In the genomic region with DNA sequence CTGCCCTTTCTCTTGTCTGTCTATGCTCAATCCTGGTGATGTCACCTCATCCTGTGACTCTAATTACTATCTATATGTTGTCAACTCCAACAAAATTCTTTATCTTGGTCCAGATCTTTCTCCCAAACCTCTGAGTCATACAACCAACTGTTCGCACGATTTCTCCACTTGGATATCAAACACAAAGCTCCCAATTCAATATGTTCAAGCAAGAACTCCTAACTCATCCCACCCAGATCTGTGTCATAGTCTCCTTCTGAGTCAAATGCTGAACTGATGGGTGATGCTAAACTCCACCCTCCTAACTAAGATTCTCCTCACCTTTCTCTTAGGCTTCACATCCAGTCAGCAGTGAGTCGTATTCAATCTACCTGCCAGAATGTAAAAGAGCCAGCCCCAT, we compare ENCODE assay signal across 32 mouse cellular contexts.
A peak's percentile ranks its signal among the peaks of the same experiment; 100 is the strongest.
DNase-seq lines count a peak whose midpoint lies in the region; ATAC-seq and TF ChIP-seq lines count a peak whose summit lies in the region.
"Had no signal": no experiment of that assay in that cellular context is flagged by ENCODE, and none has a peak within 500 bp of the region (broad histone marks: within the 10 kb centered on the region; RNA-seq: fewer than 3 reads in every experiment).

No protein-coding gene starts in this region.

- no peak for ATAC-seq in forebrain, embryonic 15.5 days (replicated peaks)
- no peak for ATAC-seq in forebrain, embryonic 14.5 days
- ATAC-seq: inflammation-experienced regulatory T-cells, adult 6 months; liver, embryonic 12.5 days; lung, postnatal 0 days had no signal

- no peaks in the 10 kb centered on the region for H3K9me3 ChIP-seq in forebrain, embryonic 15.5 days
- H3K9me3 ChIP-seq in forebrain, embryonic 14.5 days (replicated peaks; ENCODE audit: control insufficient read depth, low read length) = no peaks in the 10 kb centered on the region
- H3K9me3 ChIP-seq: embryonic facial prominence, embryonic 12.5 days; hindbrain, embryonic 13.5 days; limb, embryonic 13.5 days; liver, embryonic 12.5 days; megakaryocyte, embryonic 14.5 days; midbrain, embryonic 12.5 days; neural tube, embryonic 12.5 days; stomach, embryonic 15.5 days had no signal

- DNase-seq in forebrain, embryonic 14.5 days (ENCODE audit: low spot score) = no peak
- peak in 1 of 2 experiments; percentile 52 for DNase-seq in layer of hippocampus, adult 2 months (ENCODE audit: low spot score in 2 of 2)
- DNase-seq in layer of hippocampus, postnatal 36 days = no peak
- DNase-seq in right cerebral cortex, adult 2 months (ENCODE audit: low spot score in 2 of 2) = peak; percentile 32 to 33
- DNase-seq in right cerebral cortex, postnatal 4 days = no peak
- DNase-seq in cerebellum, adult 18-20 months = no peak
- DNase-seq: adrenal gland, postnatal 10 days; cerebellum, adult 11 months; cerebellum, adult 9-11 months; embryo, embryonic 11 days; gastrocnemius, postnatal 25 days; heart, adult 11 months; heart, postnatal 4 days; kidney, adult 11 months; kidney, postnatal 14 days; lung, adult 18-20 months; lung, postnatal 4 days had no signal

- H3K9ac ChIP-seq in forebrain, embryonic 15.5 days (replicated peaks) = no peak overlapping the region
- no peak overlapping the region for H3K9ac ChIP-seq in forebrain, embryonic 14.5 days (ENCODE audit: low read length)
- H3K9ac ChIP-seq: embryonic facial prominence, embryonic 12.5 days; hindbrain, embryonic 13.5 days; limb, embryonic 13.5 days; liver, embryonic 12.5 days; midbrain, embryonic 12.5 days; neural tube, embryonic 12.5 days; stomach, embryonic 15.5 days had no signal

- H3K27me3 ChIP-seq in forebrain, embryonic 15.5 days = no peaks in the 10 kb centered on the region
- H3K27me3 ChIP-seq in forebrain, embryonic 14.5 days (replicated peaks; ENCODE audit: control insufficient read depth, insufficient read depth, low read length) = no peaks in the 10 kb centered on the region
- H3K27me3 ChIP-seq: embryonic facial prominence, embryonic 12.5 days; hindbrain, embryonic 13.5 days; limb, embryonic 13.5 days; liver, embryonic 12.5 days; midbrain, embryonic 12.5 days; neural tube, embryonic 12.5 days; stomach, embryonic 15.5 days had no signal

- TF ChIP-seq CTCF in layer of hippocampus, adult 2 months (conservative IDR thresholded peaks at IDR 0.05) = no peak

- WGBS in forebrain, embryonic 15.5 days = 91% methylated on average over 3 of the region's 3 CpGs
- WGBS in forebrain, embryonic 14.5 days = 89% methylated on average over 3 of the region's 3 CpGs

- H3K27ac ChIP-seq in forebrain, embryonic 15.5 days (replicated peaks) = peak overlapping the region; percentile 24
- no peak overlapping the region for H3K27ac ChIP-seq in forebrain, embryonic 14.5 days (ENCODE audit: low read depth, low read length)
- peak overlapping the region; percentile 67; the same call in 1 of the 2 replicates for H3K27ac ChIP-seq in layer of hippocampus, adult 2 months
- H3K27ac ChIP-seq: embryonic facial prominence, embryonic 12.5 days; hindbrain, embryonic 13.5 days; limb, embryonic 13.5 days; liver, embryonic 12.5 days; midbrain, embryonic 12.5 days; neural tube, embryonic 12.5 days; stomach, embryonic 15.5 days had no signal

- no peak overlapping the region for H3K4me2 ChIP-seq in forebrain, embryonic 15.5 days (replicated peaks)
- no peak overlapping the region for H3K4me2 ChIP-seq in forebrain, embryonic 14.5 days (ENCODE audit: low read length)
- H3K4me2 ChIP-seq: embryonic facial prominence, embryonic 12.5 days; heart, embryonic 11.5 days; hindbrain, embryonic 13.5 days; limb, embryonic 13.5 days; liver, embryonic 12.5 days; midbrain, embryonic 12.5 days; neural tube, embryonic 12.5 days; stomach, embryonic 15.5 days had no signal

- H3K4me1 ChIP-seq in forebrain, embryonic 15.5 days = peaks cover 11% of the 10 kb centered on the region
- peaks cover 2% of the 10 kb centered on the region; the same call in 1 of the 2 replicates for H3K4me1 ChIP-seq in forebrain, embryonic 14.5 days (ENCODE audit: control insufficient read depth, insufficient read depth, low read length)
- H3K4me1 ChIP-seq: embryonic facial prominence, embryonic 12.5 days; hindbrain, embryonic 13.5 days; limb, embryonic 13.5 days; liver, embryonic 12.5 days; megakaryocyte, embryonic 14.5 days; neural tube, embryonic 12.5 days; stomach, embryonic 15.5 days had no signal

- H3K36me3 ChIP-seq in forebrain, embryonic 15.5 days = no peaks in the 10 kb centered on the region
- no peaks in the 10 kb centered on the region for H3K36me3 ChIP-seq in forebrain, embryonic 14.5 days (ENCODE audit: control insufficient read depth, insufficient read depth, low read length)
- H3K36me3 ChIP-seq: embryonic facial prominence, embryonic 12.5 days; G1E; hindbrain, embryonic 13.5 days; limb, embryonic 13.5 days; liver, embryonic 12.5 days; midbrain, embryonic 12.5 days; neural tube, embryonic 12.5 days; stomach, embryonic 15.5 days had no signal

- H3K4me3 ChIP-seq in forebrain, embryonic 15.5 days = no peak overlapping the region
- H3K4me3 ChIP-seq in forebrain, embryonic 14.5 days (ENCODE audit: low read depth, low read length) = no peak overlapping the region
- H3K4me3 ChIP-seq in layer of hippocampus, adult 2 months = no peak overlapping the region
- H3K4me3 ChIP-seq: embryonic facial prominence, embryonic 12.5 days; hindbrain, embryonic 13.5 days; left cerebral cortex, adult 2 months; limb, embryonic 13.5 days; liver, embryonic 12.5 days; megakaryocyte, embryonic 14.5 days; midbrain, embryonic 12.5 days; myocyte; neural tube, embryonic 12.5 days; stomach, embryonic 15.5 days had no signal

Comparison
In these comparisons a context has a peak if more than half of its experiments do, and no peak if none do; other contexts are left out.
1. DNase-seq: peak in right cerebral cortex, adult 2 months (2 of 2); none in forebrain, embryonic 14.5 days (single experiment), layer of hippocampus, postnatal 36 days (0 of 2), right cerebral cortex, postnatal 4 days (single experiment) and cerebellum, adult 18-20 months (0 of 2).